Mouse (Mus musculus) heart, postnatal 0 days (tissue): ENCODE measurements around the gene Hist1h2aa. TPM values are rescaled to one million over a fixed set of nuclear protein-coding genes. Genes with fewer than 3 reads are reported as not detected.
A peak's percentile ranks its signal among the peaks of the same experiment; 100 is the strongest.

Experiments
- ATAC-seq: fragments of 200-750 bp; cut with Nextera tagmentation; 2 replicates; pipeline ENCODE4 v1.8.0; 2017; ENCODE audit warnings: low read depth, moderate number of reproducible peaks, moderate library complexity; ENCODE audit not compliant: insufficient read depth
- DNase-seq: peaks from one replicate; pipeline ENCODE4 v3.0.0-alpha.2; 2016; ENCODE audit warnings: low spot score
- H3K27ac ChIP-seq: fragments of 300-500 bp; sonication (generic); 2 replicates; pipeline ENCODE4 v1.5.1; 2014; ENCODE audit warnings: low read depth, mild to moderate bottlenecking
- H3K27me3 ChIP-seq: fragments of 300-500 bp; sonication (generic); 2 replicates; pipeline ENCODE4 v1.6.1; 2014; ENCODE audit warnings: low read length, mixed read lengths; ENCODE audit not compliant: control insufficient read depth, insufficient read depth
- H3K36me3 ChIP-seq: fragments of 300-500 bp; sonication (generic); replicated peaks from 2 replicates; pipeline ENCODE4 v1.6.1; 2014; ENCODE audit warnings: low read length, mixed read lengths; ENCODE audit not compliant: control insufficient read depth, insufficient read depth
- H3K4me1 ChIP-seq: fragments of 300-500 bp; sonication (generic); 2 replicates; pipeline ENCODE4 v1.6.1; 2014; ENCODE audit warnings: antibody characterized with exemption; ENCODE audit not compliant: control insufficient read depth, insufficient read depth
- H3K4me2 ChIP-seq: fragments of 300-500 bp; sonication (generic); 2 replicates; pipeline ENCODE4 v1.6.1; 2014; ENCODE audit warnings: low read depth, mild to moderate bottlenecking, low read length, moderate library complexity
- H3K4me3 ChIP-seq: fragments of 300-500 bp; sonication (generic); 2 replicates; pipeline ENCODE4 v1.5.1; 2014; ENCODE audit warnings: low read depth, low read length
- H3K9ac ChIP-seq: fragments of 300-500 bp; sonication (generic); replicated peaks from 2 replicates; pipeline ENCODE4 v1.6.1; 2014; ENCODE audit warnings: low read depth, low read length, mixed read lengths
- H3K9me3 ChIP-seq: fragments of 300-500 bp; sonication (generic); replicated peaks from 2 replicates; pipeline ENCODE4 v1.6.1; 2016; ENCODE audit warnings: low read length; ENCODE audit not compliant: control insufficient read depth
- CTCF ChIP-seq: IDR thresholded peaks from 2 replicates; pipeline ENCODE4 v1.5.1; 2016; ENCODE audit warnings: antibody characterized with exemption, control low read depth, low read depth
- EP300 ChIP-seq: IDR thresholded peaks from 2 replicates; pipeline ENCODE4 v1.6.1; 2016; ENCODE audit warnings: antibody characterized with exemption, low read depth
- WGBS: fragments of 180-500 bp; shearing (Covaris S2); extraction: QIAGEN DNeasy Blood & Tissue Kit; methylation state at CpG from one replicate; pipeline ENCODE4 v1.1.7; 2014; 5-methylcytosine and 5-hydroxymethylcytosine counted together
- polyA plus RNA-seq: library from polyadenylated mRNA; unstranded; fragments of >200 nt; fragmentation: Nextera tagmentation; extraction: Ambion mirVana; gene quantifications from 2 replicates; pipeline ENCODE4 v1.2.1, GENCODE M21; 2015
- total RNA-seq: library from RNA; depleted of rRNA; stranded (reverse); fragments of >200 nt; gene quantifications from 2 replicates; pipeline ENCODE4 v1.2.3, GENCODE M21; 2014; ENCODE audit warnings: low replicate concordance

The Hist1h2aa gene
- total and polyA plus RNA-seq, 2 experiments from 2014 or later = not detected

DNA sequence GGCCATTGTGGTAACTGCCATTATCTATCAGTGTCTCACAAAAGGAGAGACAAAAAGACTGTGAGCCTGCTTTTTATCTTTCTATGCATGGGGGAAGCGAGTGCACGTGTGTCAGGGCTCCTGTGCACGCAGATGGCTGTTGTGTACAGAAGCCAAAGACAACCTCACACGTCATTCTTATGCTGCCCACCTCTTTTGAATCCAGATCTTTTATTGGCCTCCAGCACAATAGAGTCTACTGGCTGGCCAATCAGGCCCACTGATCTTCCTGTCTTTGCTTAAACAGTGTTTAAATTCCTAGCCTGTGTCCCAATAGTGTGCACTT lies 41.0 kb upstream of the Hist1h2aa start:
- DNase-seq = no peak
- H3K4me3 ChIP-seq = no peak overlapping the region
- 34% methylated on average over 4 of the region's 4 CpGs for WGBS
- no peaks in the 10 kb centered on the region for H3K36me3 ChIP-seq
- no peaks in the 10 kb centered on the region for H3K4me1 ChIP-seq
- no peak overlapping the region for H3K27ac ChIP-seq
- no peaks in the 10 kb centered on the region for H3K27me3 ChIP-seq
- H3K9ac ChIP-seq = no peak overlapping the region
- TF ChIP-seq CTCF (no peak), EP300 (no peak)
- H3K9me3 ChIP-seq = no peaks in the 10 kb centered on the region
- no peak for ATAC-seq
- no peak overlapping the region for H3K4me2 ChIP-seq

DNA sequence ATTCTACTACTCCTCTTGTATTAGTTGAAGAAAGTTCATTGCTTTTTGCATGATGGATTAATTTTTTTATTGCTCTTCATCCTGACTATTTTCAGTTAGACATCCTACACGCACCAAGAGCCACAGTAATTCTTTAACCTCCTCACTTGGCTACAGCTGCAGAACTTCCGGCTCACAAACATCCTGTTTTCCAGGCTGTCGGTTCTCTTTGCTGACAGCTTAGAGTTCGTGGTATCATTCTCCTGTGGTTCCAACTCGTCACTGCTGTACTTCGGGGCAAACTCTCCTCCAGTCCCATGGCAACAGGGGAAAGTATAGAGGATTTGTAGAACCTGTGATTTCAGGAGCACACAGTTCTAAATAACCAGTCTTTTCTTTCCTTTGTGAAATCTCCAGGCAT lies 36.0 kb upstream of the Hist1h2aa start:
- H3K4me2 ChIP-seq = no peak overlapping the region
- no peak for TF ChIP-seq EP300
- TF ChIP-seq CTCF = no peak
- no peak overlapping the region for H3K9ac ChIP-seq
- H3K27ac ChIP-seq = no peak overlapping the region
- no peaks in the 10 kb centered on the region for H3K9me3 ChIP-seq
- ATAC-seq = no peak
- peak; percentile 19 for DNase-seq
- no peaks in the 10 kb centered on the region for H3K4me1 ChIP-seq
- H3K27me3 ChIP-seq = no peaks in the 10 kb centered on the region
- 27% methylated on average over 6 of the region's 6 CpGs for WGBS
- no peak overlapping the region for H3K4me3 ChIP-seq
- H3K36me3 ChIP-seq = no peaks in the 10 kb centered on the region

DNA sequence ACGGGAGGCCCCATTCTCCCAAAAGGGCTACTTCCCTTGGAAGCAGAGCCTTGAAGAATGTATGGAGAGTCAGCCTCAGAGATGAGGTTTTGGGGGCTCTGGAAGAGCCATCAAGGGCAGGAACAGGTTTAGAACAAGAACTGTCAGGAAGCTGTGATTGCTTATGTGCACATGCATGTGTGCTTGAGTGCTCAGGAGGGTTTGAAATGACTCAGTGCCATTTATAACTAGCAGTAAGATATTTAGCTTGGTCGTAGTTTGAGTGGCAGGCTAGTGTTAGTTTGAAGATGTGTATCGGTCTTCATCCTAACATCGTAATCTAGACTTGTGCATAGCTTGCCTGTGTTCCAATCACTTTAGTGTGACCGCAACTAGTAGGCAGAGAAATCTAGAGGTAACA lies 27.4 kb upstream of the Hist1h2aa start:
- Histone ChIP-seq H3K4me1 (no peaks in the 10 kb centered on the region), H3K27me3 (no peaks in the 10 kb centered on the region), H3K36me3 (no peaks in the 10 kb centered on the region), H3K9me3 (no peaks in the 10 kb centered on the region), H3K4me2 (no peak overlapping the region), H3K4me3 (no peak overlapping the region), H3K27ac (no peak overlapping the region), H3K9ac (no peak overlapping the region)
- DNase-seq (no peak), ATAC-seq (no peak)
- WGBS = 79% methylated on average over 5 of the region's 5 CpGs
- no peak for TF ChIP-seq CTCF
- no peak for TF ChIP-seq EP300

DNA sequence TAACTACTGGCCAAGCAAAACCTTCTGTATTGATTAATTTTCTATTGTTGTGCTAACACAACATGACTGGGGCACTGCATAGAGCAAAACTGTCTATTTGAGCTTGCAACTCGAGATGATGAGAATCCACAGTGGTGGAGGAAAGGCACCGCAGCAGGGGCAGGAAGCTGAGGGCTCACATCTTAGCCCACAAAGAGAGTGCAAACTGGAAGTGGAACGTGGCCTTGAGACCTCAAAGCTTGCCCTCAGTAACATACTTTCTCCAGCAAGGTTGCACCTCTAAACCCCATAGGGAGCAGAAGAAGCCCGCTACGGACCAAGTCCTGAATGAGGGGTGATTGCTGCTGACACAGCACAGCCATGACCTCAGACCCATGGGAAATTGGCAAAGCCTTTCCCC lies 24.1 kb upstream of the Hist1h2aa start:
- Histone ChIP-seq H3K27me3 (no peaks in the 10 kb centered on the region), H3K27ac (no peak overlapping the region), H3K4me2 (no peak overlapping the region), H3K9me3 (no peaks in the 10 kb centered on the region), H3K4me1 (peaks cover 11% of the 10 kb centered on the region), H3K9ac (no peak overlapping the region), H3K4me3 (no peak overlapping the region), H3K36me3 (no peaks in the 10 kb centered on the region)
- TF ChIP-seq CTCF = no peak
- TF ChIP-seq EP300 = no peak
- 76% methylated on average over 5 of the region's 5 CpGs for WGBS
- no peak for ATAC-seq
- DNase-seq = no peak

DNA sequence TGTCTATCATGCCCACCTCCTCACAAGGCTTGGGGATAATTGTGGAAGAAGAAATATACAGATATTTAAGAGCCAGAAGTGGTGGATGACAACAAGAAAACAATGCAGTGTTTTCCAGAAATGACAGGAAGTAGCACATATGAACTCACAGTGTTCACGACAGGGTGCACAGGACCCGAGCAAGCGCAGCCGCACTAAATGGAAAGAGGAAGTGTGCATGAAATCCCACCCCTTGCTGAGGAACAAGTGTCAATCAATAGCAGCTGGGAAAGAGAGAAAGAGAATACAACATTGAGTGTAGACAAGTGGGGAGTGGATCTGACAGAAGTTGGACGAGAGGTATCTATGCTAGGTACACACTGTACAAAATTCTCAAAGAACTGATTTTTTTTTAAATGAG lies 22.9 kb upstream of the Hist1h2aa start:
- WGBS = 76% methylated on average over 5 of the region's 5 CpGs

DNA sequence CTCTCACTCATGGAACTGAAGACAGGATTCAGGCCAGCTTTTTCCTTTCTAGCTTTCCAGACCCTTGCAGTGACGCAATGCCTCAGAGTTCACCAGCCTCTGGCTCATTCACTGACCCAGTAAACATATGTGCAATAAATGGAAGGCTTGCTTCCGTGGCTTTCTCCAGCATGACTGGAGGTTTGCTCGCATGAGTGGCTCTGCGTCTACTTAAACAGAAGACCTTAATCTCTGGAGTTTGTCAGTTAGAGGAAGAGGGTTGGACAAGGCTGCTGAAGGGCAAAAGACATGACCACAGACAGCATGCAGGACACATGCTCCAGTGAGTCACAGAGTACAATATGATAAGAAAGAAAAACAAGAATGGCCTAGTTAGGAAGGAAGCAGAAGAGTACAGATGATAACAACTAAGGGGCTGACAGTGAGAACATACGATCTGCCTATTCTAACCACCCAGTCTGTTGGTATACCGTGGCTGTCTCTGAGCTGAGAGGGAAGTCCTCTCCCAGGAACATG lies 20.4 kb upstream of the Hist1h2aa start:
- Histone ChIP-seq H3K4me2 (no peak overlapping the region), H3K4me3 (no peak overlapping the region), H3K4me1 (peaks cover 19% of the 10 kb centered on the region), H3K27ac (peak overlapping the region; percentile 61), H3K36me3 (no peaks in the 10 kb centered on the region), H3K9ac (no peak overlapping the region), H3K27me3 (no peaks in the 10 kb centered on the region), H3K9me3 (no peaks in the 10 kb centered on the region)
- TF ChIP-seq CTCF = no peak
- no peak for TF ChIP-seq EP300
- ATAC-seq = peak; percentile 81
- 14% methylated on average over 6 of the region's 6 CpGs for WGBS
- peak; percentile 78 for DNase-seq

More for the DNA sequence above, 22.9 kb upstream of the Hist1h2aa start:
- H3K9ac ChIP-seq = no peak overlapping the region
- TF ChIP-seq CTCF (no peak), EP300 (no peak)
- no peak overlapping the region for H3K4me2 ChIP-seq
- no peak for ATAC-seq
- H3K9me3 ChIP-seq = no peaks in the 10 kb centered on the region
- no peak for DNase-seq
- peaks cover 18% of the 10 kb centered on the region for H3K4me1 ChIP-seq
- H3K36me3 ChIP-seq = no peaks in the 10 kb centered on the region
- H3K27me3 ChIP-seq = no peaks in the 10 kb centered on the region
- H3K27ac ChIP-seq = no peak overlapping the region
- no peak overlapping the region for H3K4me3 ChIP-seq
